Mouse (Mus musculus): Measurements from ENCODE around the gene Rbm26. TPM values are rescaled to one million over a fixed set of nuclear protein-coding genes. Genes with fewer than 3 reads are reported as not detected.

Gene Rbm26
- polyA plus RNA-seq, 1 experiment from 2014 or later, result 38.1 TPM

Other genes starting within 250 kb of the Rbm26 start
- 85.1 and 91.7 TPM in 2 replicates for gene Ndfip2, start 81.2 kb upstream of the Rbm26 start, polyA plus RNA-seq (2015; fragmentation: Nextera tagmentation; extraction: Ambion mirVana)

Data from midbrain, embryonic 13.5 days (tissue).